Mouse (Mus musculus) midbrain, embryonic 14.5 days (tissue): ENCODE results near the gene Tjp1. TPM values are rescaled to one million over a fixed set of nuclear protein-coding genes. Genes with fewer than 3 reads are reported as not detected.
A peak's percentile ranks its signal among the peaks of the same experiment; 100 is the strongest.

ENCODE experiments used
- ATAC-seq: fragments of 200-750 bp; cut with Nextera tagmentation; 2 replicates; pipeline ENCODE4 v1.8.0; 2017; ENCODE audit warnings: moderate number of reproducible peaks, moderate library complexity; ENCODE audit not compliant: low FRiP score, low TSS enrichment
- DNase-seq: peaks from one replicate; pipeline ENCODE4 v3.0.0-alpha.2; 2015
- H3K27ac ChIP-seq: fragments of 300-500 bp; sonication (generic); replicated peaks from 2 replicates; pipeline ENCODE4 v1.5.1; 2014; ENCODE audit warnings: mild to moderate bottlenecking, low read depth, low read length, moderate library complexity
- H3K27me3 ChIP-seq: fragments of 300-500 bp; sonication (generic); 2 replicates; pipeline ENCODE4 v1.6.1; 2014; ENCODE audit warnings: low read length, control low read depth, mixed read lengths; ENCODE audit not compliant: control insufficient read depth, insufficient read depth
- H3K36me3 ChIP-seq: fragments of 300-500 bp; sonication (generic); 2 replicates; pipeline ENCODE4 v1.6.1; 2014; ENCODE audit warnings: low read length, control low read depth; ENCODE audit not compliant: control insufficient read depth, insufficient read depth
- H3K4me1 ChIP-seq: fragments of 300-500 bp; sonication (generic); 2 replicates; pipeline ENCODE4 v1.6.1; 2014; ENCODE audit warnings: mild to moderate bottlenecking, antibody characterized with exemption, low read length, control low read depth; ENCODE audit not compliant: control insufficient read depth, insufficient read depth
- H3K4me2 ChIP-seq: fragments of 300-500 bp; sonication (generic); 2 replicates; pipeline ENCODE4 v1.6.1; 2014; ENCODE audit warnings: mild to moderate bottlenecking, low read length, moderate library complexity
- H3K4me3 ChIP-seq: fragments of 300-500 bp; sonication (generic); replicated peaks from 2 replicates; pipeline ENCODE4 v1.5.1; 2014; ENCODE audit warnings: low read depth, low read length
- H3K9ac ChIP-seq: fragments of 300-500 bp; sonication (generic); replicated peaks from 2 replicates; pipeline ENCODE4 v1.6.1; 2014; ENCODE audit warnings: mild to moderate bottlenecking, low read length, moderate library complexity
- H3K9me3 ChIP-seq: fragments of 300-500 bp; sonication (generic); 2 replicates; pipeline ENCODE4 v1.6.1; 2016; ENCODE audit warnings: low read length, control low read depth, mixed read lengths; ENCODE audit not compliant: control insufficient read depth
- WGBS: fragments of 180-500 bp; shearing (Covaris S2); extraction: QIAGEN DNeasy Blood & Tissue Kit; methylation state at CpG from one replicate; pipeline ENCODE4 v1.1.7; 2014; 5-methylcytosine and 5-hydroxymethylcytosine counted together
- polyA plus RNA-seq: library from polyadenylated mRNA; unstranded; fragments of >200 nt; fragmentation: Nextera tagmentation; extraction: Ambion mirVana; gene quantifications from 2 replicates; pipeline ENCODE4 v1.2.1, GENCODE M21; 2014

Gene Tjp1
- polyA plus RNA-seq, 1 experiment from 2014 or later = 22.4 TPM

- DNase-seq = no peak
- Histone ChIP-seq H3K36me3 (no peaks in the 10 kb centered on the region), H3K4me1 (peaks cover 12% of the 10 kb centered on the region), H3K27ac (no peak overlapping the region), H3K4me3 (no peak overlapping the region), H3K9ac (no peak overlapping the region), H3K4me2 (no peak overlapping the region), H3K9me3 (no peaks in the 10 kb centered on the region), H3K27me3 (no peaks in the 10 kb centered on the region)
- WGBS = 75% methylated on average over 5 of the region's 5 CpGs
- ATAC-seq = no peak
Measured at GRCm38 (mm10) chr7:65395166-65395565, 132.4 kb downstream of the Tjp1 start.

- 22% methylated on average over 2 of the region's 2 CpGs for WGBS
Measured at GRCm38 (mm10) chr7:65394672-65395071, 132.9 kb downstream of the Tjp1 start.

GRCm38 (mm10) chr7:65393704-65394452, 133.7 kb downstream of the Tjp1 start:
- no peak for ATAC-seq
- no peak overlapping the region for H3K4me3 ChIP-seq

More at GRCm38 (mm10) chr7:65394672-65395071, 132.9 kb downstream of the Tjp1 start:
- Histone ChIP-seq H3K9me3 (no peaks in the 10 kb centered on the region), H3K36me3 (no peaks in the 10 kb centered on the region), H3K4me3 (no peak overlapping the region), H3K27ac (no peak overlapping the region), H3K9ac (no peak overlapping the region), H3K27me3 (no peaks in the 10 kb centered on the region), H3K4me2 (no peak overlapping the region), H3K4me1 (peaks cover 12% of the 10 kb centered on the region)
- DNase-seq (no peak), ATAC-seq (no peak)

GRCm38 (mm10) chr7:65392986-65393385, 134.6 kb downstream of the Tjp1 start:
- no peaks in the 10 kb centered on the region for H3K27me3 ChIP-seq
- H3K4me2 ChIP-seq = no peak overlapping the region
- no peaks in the 10 kb centered on the region for H3K36me3 ChIP-seq
- no peak for DNase-seq
- no peak overlapping the region for H3K27ac ChIP-seq
- peaks cover 20% of the 10 kb centered on the region for H3K4me1 ChIP-seq
- 61% methylated on average over 9 of the region's 9 CpGs for WGBS
- H3K9ac ChIP-seq = no peak overlapping the region
- ATAC-seq = no peak
- no peak overlapping the region for H3K4me3 ChIP-seq
- no peaks in the 10 kb centered on the region for H3K9me3 ChIP-seq

More at GRCm38 (mm10) chr7:65393704-65394452, 133.7 kb downstream of the Tjp1 start:
- Histone ChIP-seq H3K36me3 (no peaks in the 10 kb centered on the region), H3K9me3 (no peaks in the 10 kb centered on the region), H3K9ac (no peak overlapping the region), H3K4me2 (peak overlapping the region; percentile 41), H3K4me1 (peaks cover 12% of the 10 kb centered on the region), H3K27me3 (no peaks in the 10 kb centered on the region), H3K27ac (no peak overlapping the region; the same call in 1 of the 2 replicates)
- DNase-seq = peak; percentile 18
- 16% methylated on average over 17 of the region's 17 CpGs for WGBS

GRCm38 (mm10) chr7:65389539-65389938, 138.0 kb downstream of the Tjp1 start:
- ATAC-seq = no peak
- peaks cover 17% of the 10 kb centered on the region for H3K4me1 ChIP-seq
- no peak overlapping the region for H3K4me2 ChIP-seq
- DNase-seq = no peak
- H3K27ac ChIP-seq = no peak overlapping the region
- 95% methylated on average over 7 of the region's 7 CpGs for WGBS
- H3K9me3 ChIP-seq = no peaks in the 10 kb centered on the region
- no peak overlapping the region for H3K4me3 ChIP-seq
- no peak overlapping the region for H3K9ac ChIP-seq
- H3K36me3 ChIP-seq = no peaks in the 10 kb centered on the region
- no peaks in the 10 kb centered on the region for H3K27me3 ChIP-seq

GRCm38 (mm10) chr7:65388243-65389013, 139.2 kb downstream of the Tjp1 start:
- ATAC-seq = no peak
- peak; percentile 43 for DNase-seq

GRCm38 (mm10) chr7:65387560-65388175, 139.9 kb downstream of the Tjp1 start:
- Histone ChIP-seq H3K9ac (no peak overlapping the region), H3K27ac (peak overlapping the region; percentile 64), H3K4me1 (peaks cover 9% of the 10 kb centered on the region; the same call in 1 of the 2 replicates), H3K4me3 (no peak overlapping the region), H3K4me2 (no peak overlapping the region), H3K9me3 (no peaks in the 10 kb centered on the region), H3K27me3 (no peaks in the 10 kb centered on the region), H3K36me3 (no peaks in the 10 kb centered on the region)
- 74% methylated on average over 7 of the region's 7 CpGs for WGBS
- DNase-seq (no peak), ATAC-seq (no peak)

More at GRCm38 (mm10) chr7:65388243-65389013, 139.2 kb downstream of the Tjp1 start:
- no peak overlapping the region for H3K4me3 ChIP-seq
- H3K36me3 ChIP-seq = no peaks in the 10 kb centered on the region
- H3K9ac ChIP-seq = no peak overlapping the region
- H3K9me3 ChIP-seq = no peaks in the 10 kb centered on the region
- WGBS = 68% methylated on average over 8 of the region's 8 CpGs
- H3K27me3 ChIP-seq = no peaks in the 10 kb centered on the region
- peak overlapping the region; percentile 64 for H3K27ac ChIP-seq
- H3K4me1 ChIP-seq = peaks cover 9% of the 10 kb centered on the region; the same call in 1 of the 2 replicates
- no peak overlapping the region for H3K4me2 ChIP-seq

- Histone ChIP-seq H3K4me1 (peaks cover 9% of the 10 kb centered on the region; the same call in 1 of the 2 replicates), H3K9me3 (no peaks in the 10 kb centered on the region)
Measured at GRCm38 (mm10) chr7:65384775-65385174, 142.8 kb downstream of the Tjp1 start.

More at GRCm38 (mm10) chr7:65384775-65385174, 142.8 kb downstream of the Tjp1 start:
- 92% methylated on average over 7 of the region's 7 CpGs for WGBS
- Histone ChIP-seq H3K36me3 (no peaks in the 10 kb centered on the region), H3K4me3 (no peak overlapping the region), H3K27me3 (no peaks in the 10 kb centered on the region), H3K4me2 (no peak overlapping the region), H3K27ac (no peak overlapping the region), H3K9ac (no peak overlapping the region)
- no peak for ATAC-seq
- DNase-seq = no peak
